Mouse (Mus musculus): Measurements from ENCODE around the gene Nit1. TPM values are rescaled to one million over a fixed set of nuclear protein-coding genes. Genes with fewer than 3 reads are reported as not detected.

The Nit1 gene
- polyA plus RNA-seq (2017; shearing (Covaris generic)) = 39.4 TPM

GRCm38 (mm10) chr1:171345225-171346094, at the start of gene Nit1, which contains the start of gene Pfdn2:
Gene Nit1, minus strand, starts transcription at chr1:171345646.
Gene Pfdn2, plus strand, starts transcription at chr1:171345670.

GRCm38 (mm10) chr1:171388376-171389102, 43.1 kb upstream of the Nit1 start, which contains the start of gene Arhgap30:
Gene Arhgap30, plus strand, starts transcription at chr1:171388954.

GRCm38 (mm10) chr1:171369845-171370556, 24.6 kb upstream of the Nit1 start, which contains the start of gene Nectin4:
Gene Nectin4, plus strand, starts transcription at chr1:171370099.

GRCm38 (mm10) chr1:171360656-171361055, 15.2 kb upstream of the Nit1 start, which contains the start of gene Klhdc9:
Gene Klhdc9, minus strand, starts transcription at chr1:171360798.

GRCm38 (mm10) chr1:171328839-171329432, 16.5 kb downstream of the Nit1 start, which contains the start of gene Dedd:
Gene Dedd, plus strand, starts transcription at chr1:171329145.

GRCm38 (mm10) chr1:171294298-171295062, 51.0 kb downstream of the Nit1 start, which contains the start of gene Ufc1:
Gene Ufc1, minus strand, starts transcription at chr1:171295024.

Other genes with a start within 250 kb of the Nit1 start
- gene Cfap126, start 231.7 kb downstream of the Nit1 start, polyA plus RNA-seq (2017; shearing (Covaris generic)) = not detected
- 119 TPM for gene Sdhc, start 195.0 kb downstream of the Nit1 start, polyA plus RNA-seq (2017; shearing (Covaris generic))
- not detected for gene Mpz, start 194.9 kb downstream of the Nit1 start, polyA plus RNA-seq (2017; shearing (Covaris generic))
- not detected for gene Pcp4l1, start 149.4 kb downstream of the Nit1 start, polyA plus RNA-seq (2017; shearing (Covaris generic))
- gene Nr1i3, start 131.7 kb downstream of the Nit1 start, polyA plus RNA-seq (2017; shearing (Covaris generic)) = 0.37 TPM
- 17.5 TPM for gene Tomm40l, start 123.1 kb downstream of the Nit1 start, polyA plus RNA-seq (2017; shearing (Covaris generic))
- gene Apoa2, start 120.6 kb downstream of the Nit1 start, polyA plus RNA-seq (2017; shearing (Covaris generic)) = not detected
- gene Fcer1g, start 111.3 kb downstream of the Nit1 start, polyA plus RNA-seq (2017; shearing (Covaris generic)) = not detected
- 0.12 TPM for gene Adamts4, start 95.2 kb downstream of the Nit1 start, polyA plus RNA-seq (2017; shearing (Covaris generic))
- gene Ndufs2, start 94.3 kb downstream of the Nit1 start, polyA plus RNA-seq (2017; shearing (Covaris generic)) = 124 TPM
- gene B4galt3, start 75.3 kb downstream of the Nit1 start, polyA plus RNA-seq (2017; shearing (Covaris generic)) = 51.8 TPM
- 62.3 TPM for gene Ppox, start 64.5 kb downstream of the Nit1 start, polyA plus RNA-seq (2017; shearing (Covaris generic))
- 57.4 TPM for gene Usp21, start 57.7 kb downstream of the Nit1 start, polyA plus RNA-seq (2017; shearing (Covaris generic))
- gene Ufc1, start 50.6 kb downstream of the Nit1 start, polyA plus RNA-seq (2017; shearing (Covaris generic)) = 50.7 TPM
- 32.6 TPM for gene Dedd, start 16.5 kb downstream of the Nit1 start, polyA plus RNA-seq (2017; shearing (Covaris generic))
- gene Pfdn2, start within 50 bp of the Nit1 start, polyA plus RNA-seq (2017; shearing (Covaris generic)) = 112 TPM
- gene Klhdc9, start 15.2 kb upstream of the Nit1 start, polyA plus RNA-seq (2017; shearing (Covaris generic)) = not detected
- 0.10 TPM for gene Nectin4, start 24.5 kb upstream of the Nit1 start, polyA plus RNA-seq (2017; shearing (Covaris generic))
- 159 TPM for gene Arhgap30, start 43.3 kb upstream of the Nit1 start, polyA plus RNA-seq (2017; shearing (Covaris generic))
- gene Usf1, start 65.7 kb upstream of the Nit1 start, polyA plus RNA-seq (2017; shearing (Covaris generic)) = 73.6 TPM
- 3.6 TPM for gene Tstd1, start 73.2 kb upstream of the Nit1 start, polyA plus RNA-seq (2017; shearing (Covaris generic))
- 0.19 TPM for gene F11r, start 91.9 kb upstream of the Nit1 start, polyA plus RNA-seq (2017; shearing (Covaris generic))
- 7.3 TPM for gene Alyref2, start 157.8 kb upstream of the Nit1 start, polyA plus RNA-seq (2017; shearing (Covaris generic))
- gene Itln1, start 189.6 kb upstream of the Nit1 start, polyA plus RNA-seq (2017; shearing (Covaris generic)) = not detected
- gene Cd244a, start 213.5 kb upstream of the Nit1 start, polyA plus RNA-seq (2017; shearing (Covaris generic)) = not detected

All from naive thymus-derived CD4-positive, alpha-beta T cell, adult 5 months (primary cell).